In the genomic region with DNA sequence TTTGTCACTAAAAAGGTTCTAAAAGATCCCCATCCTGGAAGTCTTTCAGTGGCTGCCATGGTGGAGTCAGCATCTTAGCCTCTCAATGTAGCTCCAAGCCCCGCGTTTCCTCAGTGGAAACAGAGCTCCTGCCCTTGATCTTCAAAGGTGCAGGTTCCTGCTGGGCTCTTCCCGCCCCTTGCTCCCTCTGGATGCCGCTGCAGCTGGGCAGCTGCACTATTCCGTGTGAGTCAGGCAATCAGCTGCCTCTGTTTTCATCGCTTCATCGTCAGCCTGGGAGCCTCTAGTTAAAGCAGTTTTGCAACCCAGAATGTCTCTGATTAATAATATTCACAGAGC, we compare ENCODE assay signal across 9 mouse cellular contexts. TPM values are rescaled to one million over a fixed set of nuclear protein-coding genes. Genes with fewer than 3 reads are reported as not detected.
DNase-seq lines count a peak whose midpoint lies in the region; ATAC-seq and TF ChIP-seq lines count a peak whose summit lies in the region.
"Had no signal": no experiment of that assay in that cellular context is flagged by ENCODE, and none has a peak within 500 bp of the region (broad histone marks: within the 10 kb centered on the region; RNA-seq: fewer than 3 reads in every experiment).

No protein-coding gene starts in this region.

- H3K27ac ChIP-seq in intestine, embryonic 15.5 days, result no peak overlapping the region
- no peak overlapping the region for H3K27ac ChIP-seq in intestine, postnatal 0 days (ENCODE audit: low read depth, low read length)
- H3K27ac ChIP-seq in ES-E14 (ENCODE audit: insufficient read depth, low read depth, low read length, poor library complexity, severe bottlenecking), result peak overlapping the region; percentile 68; the same call in 1 of the 2 replicates
- peak overlapping the region; percentile 58 for H3K27ac ChIP-seq in cortical plate, adult 2 months (ENCODE audit: insufficient read depth, low read length)
- no peak overlapping the region for H3K27ac ChIP-seq in liver, embryonic 14.5 days
- H3K27ac ChIP-seq: embryonic facial prominence, embryonic 12.5 days had no signal

- ATAC-seq in intestine, embryonic 15.5 days, result no peak
- no peak for ATAC-seq in intestine, postnatal 0 days
- no peak for ATAC-seq in liver, embryonic 14.5 days (ENCODE audit: insufficient read depth)

- H3K4me2 ChIP-seq in intestine, embryonic 15.5 days (replicated peaks), result 0 out of 2 replicates have a peak overlapping the region, but pooled peaks have one; percentile 17
- no peak overlapping the region for H3K4me2 ChIP-seq in intestine, postnatal 0 days (replicated peaks; ENCODE audit: low read depth)
- H3K4me2 ChIP-seq in liver, embryonic 14.5 days (ENCODE audit: low read depth), result peak overlapping the region; percentile 36
- H3K4me2 ChIP-seq: embryonic facial prominence, embryonic 12.5 days had no signal

- peaks cover 4% of the 10 kb centered on the region; the same call in 1 of the 2 replicates for H3K4me1 ChIP-seq in intestine, embryonic 15.5 days (replicated peaks)
- H3K4me1 ChIP-seq in intestine, postnatal 0 days (replicated peaks; ENCODE audit: control insufficient read depth, insufficient read depth, low read length), result no peaks in the 10 kb centered on the region
- H3K4me1 ChIP-seq in ES-E14 (ENCODE audit: control insufficient read depth in 2 of 2, insufficient read depth in 2 of 2, low read length in 2 of 2, poor library complexity in 1 of 2), result peaks cover 5 to 23% of the 10 kb centered on the region in 2 experiments; a peak in 3 of 4 replicates
- H3K4me1 ChIP-seq in cortical plate, adult 2 months (ENCODE audit: control insufficient read depth, insufficient read depth, low read length), result peaks cover 5% of the 10 kb centered on the region
- peaks cover 0 to 11% of the 10 kb centered on the region in 2 experiments; a peak in 3 of 4 replicates for H3K4me1 ChIP-seq in liver, embryonic 14.5 days (replicated peaks; ENCODE audit: control insufficient read depth in 2 of 2, insufficient read depth in 2 of 2, low read length in 1 of 2)
- H3K4me1 ChIP-seq: embryonic facial prominence, embryonic 12.5 days had no signal

- in situ Hi-C loops in ES-E14 (cut with MboI; ENCODE audit: low sequenced_read_pairs in 2 of 2, unreplicated experiment in 2 of 2), result loop anchor here in 1 of 2 experiments (10.0 kb wide), 1 partner anchor 94 kb away; no protein-coding TSS in a partner anchor

- H3K4me3 ChIP-seq in intestine, embryonic 15.5 days (replicated peaks), result no peak overlapping the region
- no peak overlapping the region for H3K4me3 ChIP-seq in intestine, postnatal 0 days (ENCODE audit: low read depth, low read length)
- peak overlapping the region; percentile 47 to 53; a peak in 1 of 4 replicates for H3K4me3 ChIP-seq in ES-E14 (ENCODE audit: insufficient read depth in 1 of 2, low read depth in 1 of 2, low read length in 2 of 2, poor library complexity in 1 of 2, severe bottlenecking in 1 of 2)
- no peak overlapping the region for H3K4me3 ChIP-seq in cortical plate, adult 2 months (ENCODE audit: insufficient read depth, low read length)
- H3K4me3 ChIP-seq in liver, embryonic 14.5 days (ENCODE audit: insufficient read depth in 1 of 2, low read depth in 2 of 2, low read length in 2 of 2), result no peak overlapping the region; a peak in 1 of 4 replicates
- H3K4me3 ChIP-seq: embryonic facial prominence, embryonic 12.5 days had no signal

- H3K9ac ChIP-seq in intestine, embryonic 15.5 days, result no peak overlapping the region
- no peak overlapping the region for H3K9ac ChIP-seq in intestine, postnatal 0 days (ENCODE audit: low read depth, low read length)
- H3K9ac ChIP-seq in ES-E14 (ENCODE audit: insufficient read depth, low read depth, low read length, poor library complexity, severe bottlenecking), result peak overlapping the region; percentile 50; the same call in 1 of the 2 replicates
- H3K9ac ChIP-seq in liver, embryonic 14.5 days (replicated peaks), result no peak overlapping the region
- H3K9ac ChIP-seq: embryonic facial prominence, embryonic 12.5 days had no signal

- no peak for TF ChIP-seq POLR2A in cortical plate, adult 2 months (IDR thresholded peaks at IDR 0.05; ENCODE audit: extremely low read depth, insufficient read depth, low read length)

- 18% methylated on average over 7 of the region's 7 CpGs for WGBS in intestine, embryonic 15.5 days
- WGBS in intestine, postnatal 0 days, result 18% methylated on average over 7 of the region's 7 CpGs
- WGBS in liver, embryonic 14.5 days (ENCODE audit: insufficient replicate concordance), result 20% methylated on average over 7 of the region's 7 CpGs

- H3K36me3 ChIP-seq in intestine, embryonic 15.5 days, result no peaks in the 10 kb centered on the region
- H3K36me3 ChIP-seq in intestine, postnatal 0 days (ENCODE audit: control insufficient read depth, insufficient read depth), result no peaks in the 10 kb centered on the region
- H3K36me3 ChIP-seq in ES-E14 (ENCODE audit: control insufficient read depth, insufficient read depth, low read length, poor library complexity, severe bottlenecking), result no peaks in the 10 kb centered on the region
- H3K36me3 ChIP-seq in liver, embryonic 14.5 days (replicated peaks; ENCODE audit: control insufficient read depth, insufficient read depth, low read depth), result no peaks in the 10 kb centered on the region
- H3K36me3 ChIP-seq: embryonic facial prominence, embryonic 12.5 days had no signal

- no peaks in the 10 kb centered on the region for H3K9me3 ChIP-seq in intestine, embryonic 15.5 days
- H3K9me3 ChIP-seq in intestine, postnatal 0 days (ENCODE audit: control insufficient read depth), result no peaks in the 10 kb centered on the region
- H3K9me3 ChIP-seq in ES-E14 (ENCODE audit: control insufficient read depth, insufficient read depth, low read depth, low read length), result no peaks in the 10 kb centered on the region
- no peaks in the 10 kb centered on the region for H3K9me3 ChIP-seq in liver, embryonic 14.5 days (ENCODE audit: control insufficient read depth, low read length)
- H3K9me3 ChIP-seq: embryonic facial prominence, embryonic 12.5 days had no signal

- TF ChIP-seq CTCF in intestine, postnatal 0 days (IDR thresholded peaks at IDR 0.05; ENCODE audit: low read depth), result no peak
- TF ChIP-seq CTCF in cortical plate, adult 2 months (IDR thresholded peaks at IDR 0.05; ENCODE audit: extremely low read depth, insufficient read depth, low read length), result no peak
- TF ChIP-seq CTCF in liver, embryonic 14.5 days (IDR thresholded peaks at IDR 0.05; ENCODE audit: low read depth), result no peak

- no peaks in the 10 kb centered on the region for H3K27me3 ChIP-seq in intestine, embryonic 15.5 days (replicated peaks)
- H3K27me3 ChIP-seq in intestine, postnatal 0 days (replicated peaks; ENCODE audit: control insufficient read depth, insufficient read depth, low read length), result no peaks in the 10 kb centered on the region
- no peaks in the 10 kb centered on the region for H3K27me3 ChIP-seq in liver, embryonic 14.5 days (ENCODE audit: control insufficient read depth, insufficient read depth, low read length)
- H3K27me3 ChIP-seq: embryonic facial prominence, embryonic 12.5 days had no signal

- no peak for TF ChIP-seq EP300 in liver, embryonic 14.5 days (IDR thresholded peaks at IDR 0.05; ENCODE audit: low read depth)

- no peak for DNase-seq in ES-E14 (ENCODE audit: low read depth, low spot score)
- no peak for DNase-seq in liver, embryonic 14.5 days (ENCODE audit: low read depth in 3 of 3, low spot score in 3 of 3)
- no peak for DNase-seq in frontal cortex, adult 2 months (ENCODE audit: extremely low spot score in 1 of 2, low spot score in 1 of 2)
- DNase-seq in ovary, postnatal 14 days (ENCODE audit: low spot score), result no peak
- no peak for DNase-seq in cerebellum, postnatal 4 days (ENCODE audit: low spot score in 2 of 2)

TF ChIP-seq in ES-E14, 5 proteins besides CTCF, POLR2A, EP300 and RAD21:
- TF ChIP-seq HCFC1 (IDR thresholded peaks at IDR 0.05; ENCODE audit: borderline replicate concordance, insufficient read depth, low read length), result no peak
TF ChIP-seq in ES-E14: peak in this region for 0.

RNA-seq across cellular contexts. Expression of a gene that starts 34.9 kb away (rescaled TPM):
- 2.0 and 2.3 TPM in 2 replicates for polyA plus RNA-seq in intestine, embryonic 15.5 days (2015; fragmentation: Nextera tagmentation; extraction: Ambion mirVana)
- 0.69 and 1.2 TPM in 2 replicates for polyA plus RNA-seq in intestine, postnatal 0 days (2015; fragmentation: Nextera tagmentation; extraction: Ambion mirVana)
- total RNA-seq in ES-E14 (2012; rRNA removed), result not detected in 2 replicates
- polyA plus RNA-seq in cortical plate, adult 2 months (2012; rRNA removed), result 0.85 and 1.2 TPM in 2 replicates
- 0.86 and 1.0 TPM in 2 replicates for polyA plus RNA-seq in liver, embryonic 14.5 days (2012; rRNA removed)
- 1.9 and 2.7 TPM in 2 replicates for polyA plus RNA-seq in liver, embryonic 14.5 days (2014; fragmentation: Nextera tagmentation; extraction: Ambion mirVana)
- polyA plus RNA-seq in frontal cortex, adult 2 months (2012; rRNA removed), result 0.88 and 1.5 TPM in 2 replicates

RNA-seq across cellular contexts. Expression of a gene that starts 51.1 kb away (rescaled TPM):
- polyA plus RNA-seq in intestine, embryonic 15.5 days (2015; fragmentation: Nextera tagmentation; extraction: Ambion mirVana), result 0.34 and 0.43 TPM in 2 replicates
- polyA plus RNA-seq in intestine, postnatal 0 days (2015; fragmentation: Nextera tagmentation; extraction: Ambion mirVana), result 0.25 and 0.29 TPM in 2 replicates
- total RNA-seq in ES-E14 (2012; rRNA removed), result 2.6 and 3.8 TPM in 2 replicates
- polyA plus RNA-seq in cortical plate, adult 2 months (2012; rRNA removed), result 33.9 and 34.5 TPM in 2 replicates
- polyA plus RNA-seq in liver, embryonic 14.5 days (2012; rRNA removed), result 0.19 and 0.24 TPM in 2 replicates
- 0.27 and 0.43 TPM in 2 replicates for polyA plus RNA-seq in liver, embryonic 14.5 days (2014; fragmentation: Nextera tagmentation; extraction: Ambion mirVana)
- polyA plus RNA-seq in frontal cortex, adult 2 months (2012; rRNA removed), result 25.4 and 26.0 TPM in 2 replicates

Comparison
In these comparisons a context has a peak if more than half of its experiments do, and no peak if none do; other contexts are left out.
1. H3K27ac ChIP-seq: peak in ES-E14 (single experiment) and cortical plate, adult 2 months (single experiment); none in intestine, embryonic 15.5 days (single experiment), intestine, postnatal 0 days (single experiment) and liver, embryonic 14.5 days (single experiment).
2. H3K4me3 ChIP-seq: peak in ES-E14 (2 of 2); none in intestine, embryonic 15.5 days (single experiment), intestine, postnatal 0 days (single experiment), cortical plate, adult 2 months (single experiment) and liver, embryonic 14.5 days (0 of 2).
3. RNA of a gene that starts 51.1 kb away (polyA plus RNA-seq): 33.9 to 34.5 TPM in cortical plate, adult 2 months and 25.4 to 26.0 TPM in frontal cortex, adult 2 months; 0.34 to 0.43 TPM in intestine, embryonic 15.5 days, 0.25 to 0.29 TPM in intestine, postnatal 0 days and 0.19 to 0.43 TPM in liver, embryonic 14.5 days; every median in the first group is over 10 times any median in the second.